Mouse (Mus musculus): Measurements from ENCODE around the gene Ajm1. TPM values are rescaled to one million over a fixed set of nuclear protein-coding genes. Genes with fewer than 3 reads are reported as not detected.

Ajm1 gene
- polyA plus RNA-seq, 1 experiment from 2014 or later: 0.29 TPM

DNA sequence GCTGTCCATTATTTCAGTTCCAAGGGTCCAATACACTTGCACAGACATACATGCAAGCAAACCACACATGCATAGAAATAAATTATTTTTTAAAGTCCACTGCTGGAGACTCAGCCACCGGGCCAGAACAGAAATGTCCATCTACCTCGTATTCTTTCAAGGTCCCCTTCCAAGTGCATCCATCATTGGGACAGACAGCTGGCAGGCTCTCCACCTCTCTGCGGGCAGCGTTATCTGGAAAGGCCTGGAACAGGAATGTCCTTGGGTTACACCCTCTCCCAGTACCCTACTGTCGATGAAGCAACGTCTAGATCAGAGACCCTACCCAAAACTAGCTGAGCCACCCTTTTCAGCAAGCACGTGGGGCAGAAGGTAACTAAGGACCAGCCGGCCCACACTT, 45.0 kb downstream of the Ajm1 start:
- ATAC-seq (ENCODE audit: low FRiP score, low TSS enrichment) (no peak), DNase-seq (ENCODE audit: low spot score) (no peak)
- Histone ChIP-seq H3K4me3 (ENCODE audit: low read depth, low read length) (no peak overlapping the region), H3K27ac (replicated peaks) (no peak overlapping the region), H3K4me2 (replicated peaks; ENCODE audit: low read depth) (no peak overlapping the region), H3K9ac (ENCODE audit: low read length) (no peak overlapping the region), H3K27me3 (ENCODE audit: control insufficient read depth, insufficient read depth, low read length) (no peaks in the 10 kb centered on the region), H3K9me3 (ENCODE audit: control insufficient read depth, low read length) (no peaks in the 10 kb centered on the region), H3K4me1 (replicated peaks; ENCODE audit: control insufficient read depth, insufficient read depth) (no peaks in the 10 kb centered on the region), H3K36me3 (ENCODE audit: control insufficient read depth, insufficient read depth, low read length) (peaks cover 7% of the 10 kb centered on the region; the same call in 1 of the 2 replicates)
- no peak for TF ChIP-seq CTCF (IDR thresholded peaks at IDR 0.05; ENCODE audit: low read depth)
- TF ChIP-seq EP300 (optimal IDR thresholded peaks at IDR 0.05): no peak
- WGBS: 81% methylated on average over 8 of the region's 8 CpGs

DNA sequence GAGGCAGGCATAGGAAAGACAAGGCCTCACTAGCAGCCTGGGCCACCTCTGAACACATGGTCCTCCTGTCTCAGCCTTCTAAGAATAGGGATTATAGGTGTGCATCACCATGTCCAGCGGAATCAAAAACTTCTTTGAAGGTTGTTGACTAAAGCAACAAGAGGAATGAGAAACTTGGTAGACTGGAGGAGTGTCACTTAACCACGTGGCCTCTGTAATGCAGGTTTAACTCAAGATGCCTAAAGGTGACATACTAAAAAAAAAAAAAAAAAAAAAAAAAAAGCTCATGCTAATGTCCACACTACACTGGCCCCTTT, 46.7 kb downstream of the Ajm1 start:
- Histone ChIP-seq H3K9me3 (ENCODE audit: control insufficient read depth, low read length) (no peaks in the 10 kb centered on the region), H3K27ac (replicated peaks) (no peak overlapping the region), H3K9ac (ENCODE audit: low read length) (no peak overlapping the region), H3K4me3 (ENCODE audit: low read depth, low read length) (no peak overlapping the region), H3K4me1 (replicated peaks; ENCODE audit: control insufficient read depth, insufficient read depth) (no peaks in the 10 kb centered on the region), H3K36me3 (ENCODE audit: control insufficient read depth, insufficient read depth, low read length) (peaks cover 13% of the 10 kb centered on the region), H3K4me2 (replicated peaks; ENCODE audit: low read depth) (no peak overlapping the region), H3K27me3 (ENCODE audit: control insufficient read depth, insufficient read depth, low read length) (no peaks in the 10 kb centered on the region)
- DNase-seq (ENCODE audit: low spot score): no peak
- TF ChIP-seq EP300 (optimal IDR thresholded peaks at IDR 0.05) (no peak), CTCF (IDR thresholded peaks at IDR 0.05; ENCODE audit: low read depth) (no peak)
- WGBS: 98% methylated on average over 2 of the region's 2 CpGs
- ATAC-seq (ENCODE audit: low FRiP score, low TSS enrichment): no peak

- peaks cover 14% of the 10 kb centered on the region for H3K36me3 ChIP-seq (ENCODE audit: control insufficient read depth, insufficient read depth, low read length)
- no peak for ATAC-seq (ENCODE audit: low FRiP score, low TSS enrichment)
- 74% methylated on average over 3 of the region's 3 CpGs for WGBS
These were observed 47.2 kb downstream of the Ajm1 start for GRCm38 (mm10) chr2:25534178-25534865.

DNA sequence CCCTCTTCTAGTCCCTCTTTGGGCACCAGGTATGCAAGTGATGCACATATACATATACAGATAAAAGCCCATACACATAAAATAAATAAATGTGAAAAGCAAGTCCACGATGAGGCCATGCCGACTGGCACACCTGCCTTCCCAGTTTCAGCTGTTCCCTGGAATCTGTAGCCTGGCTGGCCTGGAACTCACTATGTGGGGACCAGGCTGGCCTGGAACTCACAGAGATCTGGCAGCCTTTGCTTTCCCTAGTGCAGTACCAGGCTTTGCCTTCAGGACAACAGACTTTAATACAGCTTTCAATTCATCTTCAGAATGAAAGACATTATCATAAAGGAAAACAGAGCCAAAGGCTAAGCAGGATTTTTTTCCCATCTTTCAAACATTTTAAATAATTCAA, 47.9 kb downstream of the Ajm1 start:
- Histone ChIP-seq H3K27me3 (ENCODE audit: control insufficient read depth, insufficient read depth, low read length) (no peaks in the 10 kb centered on the region), H3K4me1 (replicated peaks; ENCODE audit: control insufficient read depth, insufficient read depth) (no peaks in the 10 kb centered on the region), H3K4me2 (replicated peaks; ENCODE audit: low read depth) (no peak overlapping the region), H3K4me3 (ENCODE audit: low read depth, low read length) (no peak overlapping the region), H3K27ac (replicated peaks) (no peak overlapping the region), H3K9ac (ENCODE audit: low read length) (no peak overlapping the region), H3K36me3 (ENCODE audit: control insufficient read depth, insufficient read depth, low read length) (peaks cover 19% of the 10 kb centered on the region), H3K9me3 (ENCODE audit: control insufficient read depth, low read length) (no peaks in the 10 kb centered on the region)
- TF ChIP-seq EP300 (optimal IDR thresholded peaks at IDR 0.05) (no peak), CTCF (IDR thresholded peaks at IDR 0.05; ENCODE audit: low read depth) (no peak)
- ATAC-seq (ENCODE audit: low FRiP score, low TSS enrichment): no peak
- DNase-seq (ENCODE audit: low spot score): no peak
- 89% methylated on average over 2 of the region's 2 CpGs for WGBS

More at GRCm38 (mm10) chr2:25534178-25534865, 47.2 kb downstream of the Ajm1 start:
- H3K9ac ChIP-seq (ENCODE audit: low read length): no peak overlapping the region
- no peaks in the 10 kb centered on the region for H3K27me3 ChIP-seq (ENCODE audit: control insufficient read depth, insufficient read depth, low read length)
- H3K27ac ChIP-seq (replicated peaks): no peak overlapping the region
- no peak overlapping the region for H3K4me3 ChIP-seq (ENCODE audit: low read depth, low read length)
- H3K4me1 ChIP-seq (replicated peaks; ENCODE audit: control insufficient read depth, insufficient read depth): no peaks in the 10 kb centered on the region
- H3K4me2 ChIP-seq (replicated peaks; ENCODE audit: low read depth): no peak overlapping the region
- no peaks in the 10 kb centered on the region for H3K9me3 ChIP-seq (ENCODE audit: control insufficient read depth, low read length)
- DNase-seq (ENCODE audit: low spot score): no peak
- no peak for TF ChIP-seq CTCF (IDR thresholded peaks at IDR 0.05; ENCODE audit: low read depth)
- TF ChIP-seq EP300 (optimal IDR thresholded peaks at IDR 0.05): no peak

- Histone ChIP-seq H3K4me3 (ENCODE audit: low read depth, low read length) (no peak overlapping the region), H3K4me2 (replicated peaks; ENCODE audit: low read depth) (no peak overlapping the region), H3K27me3 (ENCODE audit: control insufficient read depth, insufficient read depth, low read length) (no peaks in the 10 kb centered on the region), H3K4me1 (replicated peaks; ENCODE audit: control insufficient read depth, insufficient read depth) (no peaks in the 10 kb centered on the region), H3K9ac (ENCODE audit: low read length) (no peak overlapping the region), H3K36me3 (ENCODE audit: control insufficient read depth, insufficient read depth, low read length) (peaks cover 45% of the 10 kb centered on the region), H3K9me3 (ENCODE audit: control insufficient read depth, low read length) (no peaks in the 10 kb centered on the region), H3K27ac (replicated peaks) (no peak overlapping the region)
- DNase-seq (ENCODE audit: low spot score): no peak
- WGBS: 81% methylated on average over 9 of the region's 9 CpGs
- ATAC-seq (ENCODE audit: low FRiP score, low TSS enrichment): no peak
- TF ChIP-seq EP300 (optimal IDR thresholded peaks at IDR 0.05) (no peak), CTCF (IDR thresholded peaks at IDR 0.05; ENCODE audit: low read depth) (no peak)
These were observed 54.9 kb downstream of the Ajm1 start for GRCm38 (mm10) chr2:25526510-25527302.

Other genes with a start within 250 kb of the Ajm1 start
- gene Man1b1, start 249.4 kb downstream of the Ajm1 start, polyA plus RNA-seq (2015; fragmentation: Nextera tagmentation; extraction: Ambion mirVana): 29.2 and 29.9 TPM in 2 replicates
- gene Dpp7, start 225.4 kb downstream of the Ajm1 start, polyA plus RNA-seq (2015; fragmentation: Nextera tagmentation; extraction: Ambion mirVana): 9.5 and 9.9 TPM in 2 replicates
- 33.2 and 36.9 TPM in 2 replicates for gene Uap1l1, start 216.1 kb downstream of the Ajm1 start, polyA plus RNA-seq (2015; fragmentation: Nextera tagmentation; extraction: Ambion mirVana)
- gene Sapcd2, start 209.4 kb downstream of the Ajm1 start, polyA plus RNA-seq (2015; fragmentation: Nextera tagmentation; extraction: Ambion mirVana): 14.1 and 16.6 TPM in 2 replicates
- gene Entpd2, start 185.9 kb downstream of the Ajm1 start, polyA plus RNA-seq (2015; fragmentation: Nextera tagmentation; extraction: Ambion mirVana): 21.2 and 23.3 TPM in 2 replicates
- gene Npdc1, start 182.4 kb downstream of the Ajm1 start, polyA plus RNA-seq (2015; fragmentation: Nextera tagmentation; extraction: Ambion mirVana): 52.8 and 53.0 TPM in 2 replicates
- 0.12 TPM in 1 of 2 replicates, not detected in the other for gene Fut7, start 158.5 kb downstream of the Ajm1 start, polyA plus RNA-seq (2015; fragmentation: Nextera tagmentation; extraction: Ambion mirVana)
- gene Abca2, start 153.1 kb downstream of the Ajm1 start, polyA plus RNA-seq (2015; fragmentation: Nextera tagmentation; extraction: Ambion mirVana): 1.7 and 2.6 TPM in 2 replicates
- 246 and 272 TPM in 2 replicates for gene Clic3, start 124.9 kb downstream of the Ajm1 start, polyA plus RNA-seq (2015; fragmentation: Nextera tagmentation; extraction: Ambion mirVana)
- gene Paxx, start 120.7 kb downstream of the Ajm1 start, polyA plus RNA-seq (2015; fragmentation: Nextera tagmentation; extraction: Ambion mirVana): 51.7 and 59.7 TPM in 2 replicates
- 4.7 and 5.2 TPM in 2 replicates for gene Ptgds, start 111.7 kb downstream of the Ajm1 start, polyA plus RNA-seq (2015; fragmentation: Nextera tagmentation; extraction: Ambion mirVana)
- not detected in 2 replicates for gene Lcn12, start 87.8 kb downstream of the Ajm1 start, polyA plus RNA-seq (2015; fragmentation: Nextera tagmentation; extraction: Ambion mirVana)
- gene Fbxw5, start 81.0 kb downstream of the Ajm1 start, polyA plus RNA-seq (2015; fragmentation: Nextera tagmentation; extraction: Ambion mirVana): 39.3 and 47.5 TPM in 2 replicates
- 2.8 and 3.8 TPM in 2 replicates for gene C8g, start 80.0 kb downstream of the Ajm1 start, polyA plus RNA-seq (2015; fragmentation: Nextera tagmentation; extraction: Ambion mirVana)
- gene Traf2, start 34.8 kb downstream of the Ajm1 start, polyA plus RNA-seq (2015; fragmentation: Nextera tagmentation; extraction: Ambion mirVana): 15.9 and 16.0 TPM in 2 replicates
- gene Edf1, start 23.9 kb downstream of the Ajm1 start, polyA plus RNA-seq (2015; fragmentation: Nextera tagmentation; extraction: Ambion mirVana): 351 and 372 TPM in 2 replicates
- 0.34 and 0.55 TPM in 2 replicates for gene Mamdc4, start 6.9 kb downstream of the Ajm1 start, polyA plus RNA-seq (2015; fragmentation: Nextera tagmentation; extraction: Ambion mirVana)
- gene Phpt1, start 6.5 kb downstream of the Ajm1 start, polyA plus RNA-seq (2015; fragmentation: Nextera tagmentation; extraction: Ambion mirVana): 87.0 and 87.5 TPM in 2 replicates
- 30.9 and 32.2 TPM in 2 replicates for gene Rabl6, start 26.8 kb upstream of the Ajm1 start, polyA plus RNA-seq (2015; fragmentation: Nextera tagmentation; extraction: Ambion mirVana)
- gene Ccdc183, start 35.9 kb upstream of the Ajm1 start, polyA plus RNA-seq (2015; fragmentation: Nextera tagmentation; extraction: Ambion mirVana): 0.21 and 0.34 TPM in 2 replicates
- gene Tmem141, start 40.2 kb upstream of the Ajm1 start, polyA plus RNA-seq (2015; fragmentation: Nextera tagmentation; extraction: Ambion mirVana): 32.4 and 33.3 TPM in 2 replicates
- 3.5 and 3.8 TPM in 2 replicates for gene Fcna, start 46.3 kb upstream of the Ajm1 start, polyA plus RNA-seq (2015; fragmentation: Nextera tagmentation; extraction: Ambion mirVana)
- 0.16 and 0.22 TPM in 2 replicates for gene Lcn8, start 71.4 kb upstream of the Ajm1 start, polyA plus RNA-seq (2015; fragmentation: Nextera tagmentation; extraction: Ambion mirVana)
- gene Lcn5, start 76.2 kb upstream of the Ajm1 start, polyA plus RNA-seq (2015; fragmentation: Nextera tagmentation; extraction: Ambion mirVana): not detected in 2 replicates
- gene Lcn6, start 95.0 kb upstream of the Ajm1 start, polyA plus RNA-seq (2015; fragmentation: Nextera tagmentation; extraction: Ambion mirVana): not detected in 2 replicates
- gene Lcn10, start 101.0 kb upstream of the Ajm1 start, polyA plus RNA-seq (2015; fragmentation: Nextera tagmentation; extraction: Ambion mirVana): not detected in 2 replicates
- 0.39 TPM in 1 of 2 replicates, not detected in the other for gene Obp2a, start 118.3 kb upstream of the Ajm1 start, polyA plus RNA-seq (2015; fragmentation: Nextera tagmentation; extraction: Ambion mirVana)
- 53.9 and 55.6 TPM in 2 replicates for gene Bmyc, start 125.0 kb upstream of the Ajm1 start, polyA plus RNA-seq (2015; fragmentation: Nextera tagmentation; extraction: Ambion mirVana)
- gene Obp2b, start 155.3 kb upstream of the Ajm1 start, polyA plus RNA-seq (2015; fragmentation: Nextera tagmentation; extraction: Ambion mirVana): not detected in 2 replicates
- gene Lcn3, start 183.8 kb upstream of the Ajm1 start, polyA plus RNA-seq (2015; fragmentation: Nextera tagmentation; extraction: Ambion mirVana): not detected in 2 replicates
- not detected in 2 replicates for gene Lcn11, start 195.3 kb upstream of the Ajm1 start, polyA plus RNA-seq (2015; fragmentation: Nextera tagmentation; extraction: Ambion mirVana)
- gene Gm13539, start 200.5 kb upstream of the Ajm1 start, polyA plus RNA-seq (2015; fragmentation: Nextera tagmentation; extraction: Ambion mirVana): 1.2 and 1.6 TPM in 2 replicates
- not detected in 2 replicates for gene Glt6d1, start 234.1 kb upstream of the Ajm1 start, polyA plus RNA-seq (2015; fragmentation: Nextera tagmentation; extraction: Ambion mirVana)
- gene Lcn9, start 241.4 kb upstream of the Ajm1 start, polyA plus RNA-seq (2015; fragmentation: Nextera tagmentation; extraction: Ambion mirVana): not detected in 2 replicates

Measured in stomach, postnatal 0 days (tissue).